Mouse (Mus musculus): Measurements from ENCODE around the gene Diablo.
"Not testable (repeated sequence)": the region's sequence is repeated elsewhere in the genome, so short reads cannot be mapped to it uniquely, and the experiment has no call there.

Gene Diablo

DNA sequence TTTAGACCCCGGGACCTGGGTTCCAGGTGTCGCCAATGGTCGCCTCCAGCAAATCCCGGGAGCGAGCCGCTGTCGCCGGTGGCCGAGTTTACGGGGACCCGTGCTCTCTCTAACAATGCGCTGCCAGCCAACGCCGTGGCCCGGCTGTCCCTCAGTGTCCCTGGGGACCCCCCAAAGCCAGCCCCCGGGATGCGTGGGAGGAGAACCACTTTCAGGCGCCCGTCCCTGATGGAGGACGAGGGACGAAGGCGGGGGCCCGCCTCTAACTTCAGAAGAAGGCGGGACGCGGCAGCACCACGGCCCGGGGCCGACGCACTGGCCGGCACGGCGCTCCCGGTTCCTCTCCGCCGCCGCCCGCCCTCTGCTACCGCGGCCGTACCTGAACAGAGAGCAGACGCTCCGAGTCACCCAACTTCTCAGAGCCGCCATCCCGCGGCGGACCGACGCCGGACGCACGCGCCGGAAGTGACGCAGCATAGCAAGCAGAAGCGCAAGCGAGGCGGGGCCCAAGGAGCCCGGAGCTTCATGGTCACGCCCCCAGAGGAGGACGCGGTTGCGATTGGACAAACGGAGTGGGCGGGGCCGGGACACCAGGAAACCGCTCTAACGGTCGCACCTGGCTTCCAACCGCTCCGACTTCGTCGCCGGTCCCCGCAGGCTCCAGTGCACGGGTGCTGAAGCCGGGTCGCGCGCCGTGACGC is at the start of gene Diablo:
TSS of gene Diablo (minus strand) at position 485 of the 701 bp plus-strand sequence.
- DNase-seq (ENCODE audit: low spot score): peak; percentile 92

GRCm38 (mm10) chr5:123573362-123573761 is 49.4 kb upstream of the Diablo start:
- no peak for DNase-seq (ENCODE audit: low spot score)

DNA sequence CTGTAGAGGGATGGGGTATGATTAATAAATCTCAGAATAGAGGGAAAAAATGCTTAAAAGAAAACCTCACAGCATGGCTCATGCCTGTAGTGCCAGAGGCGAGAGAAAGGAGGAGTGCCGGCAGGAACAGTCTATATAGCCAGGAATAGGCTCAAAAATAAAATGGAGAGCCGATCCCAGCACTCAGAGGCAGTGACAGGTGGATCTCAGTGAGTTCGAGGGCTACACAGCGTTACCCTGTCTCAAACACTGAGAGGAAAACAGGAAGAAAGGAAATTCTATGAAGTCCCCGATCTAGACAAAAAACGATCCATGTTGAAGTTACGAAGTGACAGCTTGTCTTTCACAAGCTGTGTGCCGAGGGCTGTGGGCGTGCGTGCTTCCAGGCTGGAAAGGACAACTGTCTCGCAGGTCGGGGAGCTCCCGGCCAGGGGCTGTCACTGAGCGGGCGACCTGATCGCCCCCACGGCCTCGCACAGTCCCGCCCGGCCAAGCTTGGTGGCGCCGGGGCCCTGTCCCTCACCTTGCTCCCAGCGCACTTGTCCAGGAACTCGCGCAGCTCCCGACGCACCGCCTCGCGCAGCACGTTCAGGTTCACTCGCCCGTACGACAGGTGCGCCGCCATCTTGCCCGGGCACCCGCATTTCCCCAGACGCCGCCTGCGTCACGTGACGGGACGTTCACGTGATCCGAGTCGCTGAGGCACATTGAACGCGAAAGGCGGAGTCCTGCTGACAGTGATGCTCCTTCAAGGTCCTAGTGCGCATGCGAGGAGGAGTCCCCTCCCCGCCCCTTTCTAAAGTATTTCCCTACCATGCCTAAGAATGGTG is 48.6 kb upstream of the Diablo start, which contains the start of gene Vps33a:
TSS of gene Vps33a (minus strand) at position 682 of the 830 bp plus-strand sequence.
- peak; percentile 92 for DNase-seq (ENCODE audit: low spot score)

DNA sequence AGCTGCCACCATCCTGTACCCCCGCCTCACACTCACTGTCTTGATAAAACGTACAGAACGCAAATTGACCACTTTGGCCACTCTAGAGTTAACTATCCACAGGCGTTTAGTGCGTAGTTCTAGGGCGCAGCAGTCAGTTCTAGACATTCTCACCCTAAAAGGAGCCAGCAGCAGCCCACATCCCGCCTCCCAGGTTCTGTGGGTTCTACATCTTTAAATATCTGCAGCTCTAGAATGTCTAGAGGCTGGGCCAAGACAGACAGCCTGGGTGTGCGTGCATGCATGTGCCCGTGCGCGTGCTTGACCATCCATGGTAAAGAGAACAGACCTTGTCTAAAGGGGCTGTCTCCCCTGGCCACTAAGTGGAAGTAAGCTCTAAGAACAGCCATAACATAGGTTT is 37.2 kb upstream of the Diablo start:
- DNase-seq (ENCODE audit: low spot score): no peak

DNA sequence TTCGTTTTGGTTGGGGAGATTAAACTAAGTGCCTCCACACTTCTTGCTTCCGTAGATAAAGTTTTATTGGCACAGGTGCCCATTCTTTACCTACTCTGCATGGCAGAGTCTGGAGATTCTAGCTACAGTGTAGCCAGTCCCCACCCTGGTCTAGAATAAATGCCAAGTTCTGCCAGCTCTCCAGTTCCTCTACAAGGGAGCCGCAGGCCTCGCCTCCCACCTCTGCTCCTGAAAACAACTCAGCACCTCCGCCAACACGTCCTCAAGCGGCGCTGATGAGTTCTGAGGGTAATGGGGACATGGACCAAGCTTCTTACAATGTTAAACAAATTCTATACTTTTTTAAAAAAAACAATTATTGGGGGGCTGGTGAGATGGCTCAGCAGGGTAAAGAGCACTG is 35.6 kb upstream of the Diablo start:
- no peak for DNase-seq (ENCODE audit: low spot score)

- no peak for DNase-seq (ENCODE audit: low spot score)
Observed at GRCm38 (mm10) chr5:123556451-123556850, 32.5 kb upstream of the Diablo start.

- no peak for DNase-seq (ENCODE audit: low spot score)
Observed at GRCm38 (mm10) chr5:123555693-123556092, 31.7 kb upstream of the Diablo start.

DNA sequence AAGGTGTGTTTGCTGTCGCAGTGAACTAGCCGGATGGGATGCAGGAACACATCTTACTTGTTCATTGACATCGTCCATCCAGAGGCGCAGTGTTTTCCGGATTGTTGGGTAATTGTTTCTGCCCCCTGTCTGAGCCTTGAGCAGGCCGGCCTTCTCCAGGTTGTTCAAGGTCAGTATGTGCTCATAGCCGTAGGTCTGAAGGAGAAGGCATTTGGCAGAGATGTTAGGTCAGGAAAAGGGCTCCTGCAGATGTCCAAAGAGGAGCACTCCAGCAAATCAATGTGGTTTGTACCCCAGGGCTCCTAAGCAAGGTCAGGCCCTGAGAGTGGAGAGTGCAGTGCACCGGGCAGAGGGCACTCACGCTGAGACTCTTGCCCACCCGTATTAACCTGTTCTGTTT is 9.8 kb upstream of the Diablo start:
- no peak for DNase-seq (ENCODE audit: low spot score)

- no peak for DNase-seq (ENCODE audit: low spot score)
Observed at GRCm38 (mm10) chr5:123530056-123530455, 6.1 kb upstream of the Diablo start.

- DNase-seq (ENCODE audit: low spot score): no peak
Observed at GRCm38 (mm10) chr5:123528641-123529040, 4.7 kb upstream of the Diablo start.

DNA sequence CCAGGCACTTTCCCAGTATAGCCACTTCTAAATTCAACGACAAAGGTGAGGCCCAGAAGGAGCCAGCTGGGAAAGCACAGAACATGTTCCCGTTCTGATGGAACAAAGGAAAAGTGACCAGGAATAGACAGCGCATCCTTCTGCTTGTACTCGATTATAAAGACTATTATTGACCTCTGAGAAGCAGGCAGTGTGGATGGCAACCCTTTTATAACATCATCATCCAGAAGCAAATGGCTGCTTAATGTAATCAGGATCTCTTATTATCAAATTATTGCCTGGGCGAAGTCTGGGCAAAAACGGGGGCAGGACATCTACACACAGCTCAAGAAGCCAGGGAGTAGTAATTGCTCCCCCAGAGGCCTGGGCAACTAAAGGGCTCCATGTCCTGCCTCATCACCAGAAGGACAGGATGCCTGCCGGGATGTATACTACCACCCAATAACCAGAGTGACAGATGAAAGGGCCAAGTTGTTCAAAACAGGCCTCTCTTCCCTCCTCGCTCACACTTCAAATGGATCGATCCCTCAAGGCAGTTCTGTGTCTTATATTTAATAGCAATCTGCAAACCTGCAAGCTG is 2.0 kb upstream of the Diablo start:
- DNase-seq (ENCODE audit: low spot score): no peak

DNA sequence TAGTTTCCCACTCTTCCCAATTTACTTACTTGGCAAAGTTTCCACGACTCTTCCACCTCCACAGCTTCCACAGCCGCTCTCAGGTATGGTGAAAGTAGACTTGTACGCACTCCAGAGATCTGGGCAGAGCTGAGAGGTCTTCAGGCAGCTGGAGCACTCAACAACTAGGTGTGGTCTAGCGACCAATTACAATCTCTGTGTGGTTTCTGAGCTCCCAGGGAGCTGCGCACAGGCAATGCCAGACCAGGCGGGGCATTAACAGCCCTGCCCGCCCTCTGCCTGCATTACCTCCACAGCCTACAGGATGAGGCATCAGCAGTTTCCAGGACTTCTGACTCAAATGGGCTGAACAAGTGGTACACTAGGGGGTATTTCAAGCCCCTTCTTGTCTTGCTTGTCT is 1.3 kb upstream of the Diablo start, which contains the start of gene Gm49027:
TSS of gene Gm49027 (minus strand) at position 208 of the 400 bp plus-strand sequence.
- DNase-seq (ENCODE audit: low spot score): no peak

DNA sequence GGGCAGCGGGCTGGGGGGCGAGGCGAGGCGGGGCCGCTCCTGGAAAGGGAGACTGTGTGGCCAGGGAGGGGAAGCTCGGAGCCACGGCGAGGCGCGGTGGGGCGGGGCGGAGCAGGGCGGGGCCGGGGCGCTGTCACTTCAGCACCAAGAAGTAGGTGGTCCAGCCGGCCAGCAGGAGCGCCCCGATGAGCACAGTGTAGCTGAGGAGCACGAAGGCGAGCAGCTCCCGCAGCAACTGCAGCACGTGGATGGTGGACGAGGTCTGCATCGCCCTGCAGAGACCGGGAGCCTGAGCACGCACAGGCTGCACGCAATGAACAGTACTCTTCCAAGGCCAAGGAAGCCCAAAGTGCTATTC is 396 bp upstream of the Diablo start:
- peak; percentile 41 for DNase-seq (ENCODE audit: low spot score)

DNA sequence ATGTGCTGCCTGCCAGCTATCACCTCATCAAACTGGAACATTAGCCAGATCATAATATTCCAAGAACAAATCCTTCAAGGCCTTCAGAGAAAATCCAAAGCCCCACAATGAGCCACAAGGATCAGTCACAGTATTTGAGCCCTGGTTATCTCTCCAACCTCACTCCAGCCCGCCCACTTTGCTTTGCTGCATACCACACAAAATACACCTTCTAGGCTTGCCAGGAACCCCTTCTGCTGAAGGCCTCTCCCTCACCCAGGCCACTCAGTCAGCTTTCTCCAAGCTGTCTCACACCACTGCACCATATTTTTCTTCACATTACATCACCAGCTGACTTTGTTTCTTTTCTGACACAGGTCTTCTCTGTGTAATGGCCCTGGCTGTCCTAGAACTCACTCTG is 1.8 kb downstream of the Diablo start:
- DNase-seq (ENCODE audit: low spot score): no peak

DNA sequence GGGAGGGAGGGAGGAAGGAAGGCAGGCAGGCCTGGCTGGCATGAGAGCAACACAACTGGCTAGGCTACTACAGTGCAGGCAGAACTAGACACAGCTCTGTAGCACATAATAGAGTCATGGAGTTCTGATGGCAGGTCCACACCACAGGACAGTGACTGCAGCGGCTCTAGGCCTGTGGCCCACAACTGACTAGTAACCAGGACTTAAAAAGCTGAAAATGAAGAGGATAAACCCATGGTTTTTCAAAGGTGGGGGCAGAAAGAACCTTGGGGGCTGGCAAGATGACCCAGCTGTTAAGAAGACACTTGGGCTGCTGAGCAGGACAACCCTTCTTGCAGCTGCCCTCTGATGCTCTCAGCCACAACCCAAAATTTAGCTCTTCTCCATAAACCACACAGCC is 2.4 kb downstream of the Diablo start:
- DNase-seq (ENCODE audit: low spot score): no peak

DNA sequence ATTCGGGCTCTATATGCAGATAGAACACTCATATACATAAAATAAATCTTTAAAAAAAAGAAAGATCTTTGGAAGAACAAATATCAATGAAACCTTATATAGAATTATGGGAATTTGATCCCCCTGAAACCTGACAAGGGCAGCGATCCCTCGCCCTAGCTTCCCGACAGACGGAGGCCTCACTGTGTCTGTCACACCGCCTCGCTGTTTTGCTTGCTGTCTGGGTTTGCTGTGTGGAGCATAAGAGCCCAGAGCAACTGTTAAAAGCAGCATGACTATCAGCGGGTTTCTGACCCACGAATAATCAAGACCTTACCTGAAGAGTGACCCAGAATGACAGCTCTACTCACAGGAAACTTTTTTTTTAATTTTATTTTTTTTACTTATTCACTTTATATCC is 3.3 kb downstream of the Diablo start:
- no peak for DNase-seq (ENCODE audit: low spot score)

- no peak for DNase-seq (ENCODE audit: low spot score)
Observed at GRCm38 (mm10) chr5:123514871-123515270, 9.1 kb downstream of the Diablo start.

- DNase-seq (ENCODE audit: low spot score): no peak
Observed at GRCm38 (mm10) chr5:123512102-123512501, 11.9 kb downstream of the Diablo start.

DNA sequence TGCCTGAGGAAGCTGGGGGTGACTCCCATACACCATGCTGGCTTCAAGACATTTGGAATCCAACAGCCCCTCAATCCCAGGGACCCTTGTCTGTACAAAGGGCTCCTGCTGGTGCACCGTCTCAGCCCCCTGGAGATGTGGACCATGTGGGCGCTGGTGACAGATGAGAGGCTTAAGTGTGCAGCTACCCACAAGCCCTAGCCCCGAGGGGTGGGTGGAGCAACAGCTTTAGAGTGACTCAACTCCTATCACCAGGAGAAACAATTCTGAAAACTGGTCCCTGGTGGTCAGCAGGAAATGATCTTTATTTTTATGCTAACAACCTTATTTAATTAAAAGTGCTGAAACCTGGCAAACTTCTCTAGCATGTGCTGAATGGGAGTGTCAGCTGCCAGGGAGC is 12.6 kb downstream of the Diablo start:
- not testable (repeated sequence) for DNase-seq (ENCODE audit: low spot score)

DNA sequence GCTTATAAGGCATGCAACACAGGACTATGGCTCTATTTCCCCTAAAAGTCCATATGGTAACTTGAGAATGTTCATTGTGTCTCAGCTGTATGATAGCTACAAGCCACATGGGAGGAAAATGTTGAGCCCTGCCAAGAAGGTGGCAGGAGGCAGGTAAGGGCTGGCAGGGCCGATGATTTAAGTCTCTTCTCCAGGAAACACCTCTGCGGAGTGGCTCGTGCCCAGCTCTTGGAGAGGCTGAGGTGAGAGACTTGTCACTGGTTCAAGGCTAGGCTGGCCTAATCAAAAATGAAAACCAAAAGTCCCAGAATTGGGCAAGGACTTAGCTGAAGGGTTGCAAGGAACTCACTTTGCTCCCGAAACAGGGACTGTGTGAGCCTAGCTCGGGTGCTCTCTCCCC is 13.8 kb downstream of the Diablo start, which contains the start of gene B3gnt4:
TSS of gene B3gnt4 (plus strand) at position 301 of the 400 bp plus-strand sequence.
- no peak for DNase-seq (ENCODE audit: low spot score)

DNA sequence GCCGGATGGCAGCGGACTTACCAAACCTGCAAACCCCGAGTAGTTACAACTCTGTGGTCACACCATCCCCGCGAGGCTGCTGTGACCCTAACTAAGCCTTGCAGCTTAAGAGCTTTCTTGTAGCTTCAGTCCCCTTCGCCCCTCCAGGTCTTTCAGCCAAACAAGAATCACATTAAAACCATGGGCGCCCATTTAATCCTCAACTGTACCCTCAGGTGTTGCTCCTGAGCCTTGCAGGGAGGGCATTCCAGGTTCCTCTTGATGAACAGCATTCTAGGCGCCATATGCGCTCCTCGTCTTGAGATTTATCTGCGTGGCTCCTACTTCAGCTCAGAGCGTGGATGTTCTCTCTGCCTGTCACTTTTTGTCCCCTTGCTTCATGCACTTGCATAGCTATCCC is 15.1 kb downstream of the Diablo start:
- no peak for DNase-seq (ENCODE audit: low spot score)

DNA sequence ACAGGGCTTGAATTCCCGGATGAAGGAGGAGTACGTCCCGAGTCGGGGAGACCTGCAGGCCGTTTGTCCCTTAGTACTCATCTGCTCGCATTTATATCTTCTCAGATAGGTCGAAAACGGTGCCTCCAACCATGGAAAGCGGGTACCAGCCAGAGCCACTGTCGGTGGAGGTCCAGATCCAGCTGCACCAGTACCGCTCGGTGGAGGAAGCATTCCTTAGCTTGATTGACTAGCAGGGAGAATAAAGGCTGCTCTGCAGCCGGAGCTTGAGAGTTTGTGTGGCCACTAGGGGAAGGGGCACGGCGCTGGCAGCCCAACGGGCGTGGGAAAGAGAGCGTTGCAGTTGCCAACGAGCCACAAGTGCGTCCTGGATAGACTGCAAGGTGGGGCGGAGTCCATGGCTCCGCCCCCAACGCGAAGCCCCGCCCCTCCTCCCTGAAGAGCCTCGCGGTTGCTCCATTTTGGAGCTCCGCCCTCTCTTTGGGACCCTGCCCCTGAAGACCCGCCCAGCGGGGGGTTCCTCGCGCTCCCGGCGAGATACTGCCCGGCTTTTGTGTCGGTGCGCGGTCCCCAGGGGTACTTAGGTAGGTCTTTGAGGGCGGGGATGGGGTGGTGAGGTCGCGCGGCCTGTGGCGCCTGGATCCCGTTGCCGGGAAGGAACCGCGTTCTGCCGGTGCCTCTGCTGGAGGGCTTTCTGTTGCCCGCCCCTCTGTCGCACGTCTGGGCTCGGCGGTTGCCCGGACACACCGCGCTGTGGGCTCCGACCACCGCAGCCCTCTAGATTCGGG is 15.8 kb downstream of the Diablo start:
- no peak for DNase-seq (ENCODE audit: low spot score)
